Comparison of ENCODE assay signal across 13 mouse cellular contexts in genomic region chr5:36725861-36726260, GRCm38 (mm10). TPM values are rescaled to one million over a fixed set of nuclear protein-coding genes. Genes with fewer than 3 reads are reported as not detected.
DNase-seq lines count a peak whose midpoint lies in the region; ATAC-seq and TF ChIP-seq lines count a peak whose summit lies in the region.
"Had no signal": no experiment of that assay in that cellular context is flagged by ENCODE, and none has a peak within 500 bp of the region (broad histone marks: within the 10 kb centered on the region; RNA-seq: fewer than 3 reads in every experiment).

No protein-coding gene starts in this region.

- H3K9me3 ChIP-seq in kidney, embryonic 15.5 days (replicated peaks), result no peaks in the 10 kb centered on the region
- H3K9me3 ChIP-seq in liver, embryonic 15.5 days (replicated peaks), result no peaks in the 10 kb centered on the region
- H3K9me3 ChIP-seq: G1E; hindbrain, embryonic 15.5 days; limb, embryonic 15.5 days had no signal

- peak; percentile 13 for DNase-seq in gastrocnemius, adult 2 months
- DNase-seq in gastrocnemius, adult 8-10 months (ENCODE audit: low spot score in 2 of 2), result no peak
- DNase-seq in layer of hippocampus, adult 11-12 months (ENCODE audit: low spot score), result no peak
- DNase-seq in retina, embryonic 14.5 days (ENCODE audit: low spot score), result no peak
- DNase-seq: right cerebral cortex, postnatal 25 days; thymus, adult 2 months had no signal

- H3K27me3 ChIP-seq in kidney, embryonic 15.5 days, result no peaks in the 10 kb centered on the region
- H3K27me3 ChIP-seq in liver, embryonic 15.5 days, result peaks cover 10% of the 10 kb centered on the region; the same call in 1 of the 2 replicates
- H3K27me3 ChIP-seq: hindbrain, embryonic 15.5 days; limb, embryonic 15.5 days had no signal

- WGBS in kidney, embryonic 15.5 days, result 40% methylated on average over 12 of the region's 12 CpGs
- WGBS in liver, embryonic 15.5 days (ENCODE audit: insufficient replicate concordance), result 69% methylated on average over 12 of the region's 12 CpGs

- no peak overlapping the region for H3K4me3 ChIP-seq in gastrocnemius, adult 2 months
- H3K4me3 ChIP-seq in brown adipose tissue, adult 24 weeks (ENCODE audit: insufficient read depth, low read depth, low read length), result peak overlapping the region; percentile 14; the same call in 1 of the 2 replicates
- no peak overlapping the region for H3K4me3 ChIP-seq in kidney, embryonic 15.5 days (replicated peaks)
- H3K4me3 ChIP-seq in liver, embryonic 15.5 days (replicated peaks), result 0 out of 2 replicates have a peak overlapping the region, but pooled peaks have one; percentile 5
- H3K4me3 ChIP-seq: hindbrain, embryonic 15.5 days; limb, embryonic 15.5 days had no signal

- H3K27ac ChIP-seq in gastrocnemius, adult 2 months, result peak overlapping the region; percentile 58
- peak overlapping the region; percentile 92 for H3K27ac ChIP-seq in brown adipose tissue, adult 24 weeks (replicated peaks; ENCODE audit: low read depth, low read length)
- peak overlapping the region; percentile 59 for H3K27ac ChIP-seq in kidney, embryonic 15.5 days
- H3K27ac ChIP-seq in liver, embryonic 15.5 days (replicated peaks), result peak overlapping the region; percentile 76
- H3K27ac ChIP-seq: hindbrain, embryonic 15.5 days; limb, embryonic 15.5 days had no signal

- peak; percentile 76; the same call in 1 of the 2 replicates for ATAC-seq in kidney, embryonic 15.5 days (replicated peaks; ENCODE audit: low FRiP score)
- ATAC-seq in liver, embryonic 15.5 days (ENCODE audit: insufficient read depth), result no peak
- no peak for ATAC-seq in activated CD4-positive, CD25-positive, alpha-beta regulatory T cell, adult 4 months

- TF ChIP-seq CTCF in gastrocnemius, adult 2 months (IDR thresholded peaks at IDR 0.05), result no peak

- no peak overlapping the region for H3K9ac ChIP-seq in kidney, embryonic 15.5 days
- H3K9ac ChIP-seq in liver, embryonic 15.5 days, result no peak overlapping the region
- H3K9ac ChIP-seq: hindbrain, embryonic 15.5 days; limb, embryonic 15.5 days had no signal

- H3K4me1 ChIP-seq in brown adipose tissue, adult 24 weeks (ENCODE audit: control insufficient read depth, insufficient read depth, insufficient read length, low read length), result peaks cover 52% of the 10 kb centered on the region
- peaks cover 21% of the 10 kb centered on the region for H3K4me1 ChIP-seq in kidney, embryonic 15.5 days
- peaks cover 83% of the 10 kb centered on the region for H3K4me1 ChIP-seq in liver, embryonic 15.5 days (replicated peaks)
- H3K4me1 ChIP-seq: hindbrain, embryonic 15.5 days had no signal

- 0 out of 2 replicates have a peak overlapping the region, but pooled peaks have one; percentile 7 for H3K4me2 ChIP-seq in kidney, embryonic 15.5 days
- peak overlapping the region; percentile 36 for H3K4me2 ChIP-seq in liver, embryonic 15.5 days
- H3K4me2 ChIP-seq: hindbrain, embryonic 15.5 days; limb, embryonic 15.5 days had no signal

- intact Hi-C loops in gastrocnemius, adult 2 months (cut with DNase I), result no loop called here

- H3K36me3 ChIP-seq in kidney, embryonic 15.5 days, result no peaks in the 10 kb centered on the region
- no peaks in the 10 kb centered on the region for H3K36me3 ChIP-seq in liver, embryonic 15.5 days (replicated peaks)
- H3K36me3 ChIP-seq: G1E; hindbrain, embryonic 15.5 days; limb, embryonic 15.5 days had no signal

RNA-seq across cellular contexts. Expression of gene Bloc1s4, which starts 22.6 kb away (rescaled TPM):
- 10 to 100 TPM in 1 of 2 experiments, 1 to 10 TPM in 1; 9.1 to 11.0 TPM for total RNA-seq in gastrocnemius, adult 2 months (2021)
- 10 to 100 TPM in 1 of 4 experiments, 1 to 10 TPM in 3; 8.0 to 10.8 (median 9.0) TPM for total RNA-seq in gastrocnemius, adult 8-10 months (2022)
- polyA plus RNA-seq in brown adipose tissue, adult 24 weeks (2012; ENCODE audit: insufficient read depth, insufficient read length, missing spikeins), result 12.0 and 17.0 TPM in 2 replicates
- polyA plus RNA-seq in kidney, embryonic 15.5 days (2015; fragmentation: Nextera tagmentation; extraction: Ambion mirVana), result 25.6 and 26.7 TPM in 2 replicates
- 15.9 and 16.3 TPM in 2 replicates for polyA plus RNA-seq in liver, embryonic 15.5 days (2015; fragmentation: Nextera tagmentation; extraction: Ambion mirVana)
- polyA plus RNA-seq in activated CD4-positive, CD25-positive, alpha-beta regulatory T cell, adult 4 months (2017; shearing (Covaris generic)), result 1 to 10 TPM in 1 of 2 experiments, under 1 TPM in 1; 0.95 to 1.6 TPM

RNA-seq across cellular contexts. Expression of gene D5Ertd579e, which starts 30.0 kb away (rescaled TPM):
- total RNA-seq in gastrocnemius, adult 2 months (2021), result 10 to 100 TPM; 86.4 to 98.1 TPM
- 10 to 100 TPM; 75.9 to 99.5 (median 81.1) TPM for total RNA-seq in gastrocnemius, adult 8-10 months (2022)
- 62.7 and 65.5 TPM in 2 replicates for polyA plus RNA-seq in brown adipose tissue, adult 24 weeks (2012; ENCODE audit: insufficient read depth, insufficient read length, missing spikeins)
- polyA plus RNA-seq in kidney, embryonic 15.5 days (2015; fragmentation: Nextera tagmentation; extraction: Ambion mirVana), result 19.7 and 21.6 TPM in 2 replicates
- polyA plus RNA-seq in liver, embryonic 15.5 days (2015; fragmentation: Nextera tagmentation; extraction: Ambion mirVana), result 22.1 and 22.2 TPM in 2 replicates
- 10 to 100 TPM; 23.3 to 24.1 TPM for polyA plus RNA-seq in activated CD4-positive, CD25-positive, alpha-beta regulatory T cell, adult 4 months (2017; shearing (Covaris generic))

Comparison
In these comparisons a context has a peak if more than half of its experiments do, and no peak if none do; other contexts are left out.
1. H3K4me3 ChIP-seq: peak in brown adipose tissue, adult 24 weeks (single experiment) and liver, embryonic 15.5 days (single experiment); none in gastrocnemius, adult 2 months (single experiment) and kidney, embryonic 15.5 days (single experiment).
2. Peak in every context shown above with its lines, with median percentiles within 50 percentile points of each other: H3K27ac ChIP-seq.